Mouse (Mus musculus) liver, embryonic 14.5 days (tissue): ENCODE measurements at regions not wholly inside any gene's neighbourhood (a gene's known extent, or its start where the extent isn't known, plus 50 kb on each side); places are given as distances from the start of the nearest gene placed in this dataset.

Source experiments
- ATAC-seq: fragments of 200-750 bp; cut with Nextera tagmentation; 2 replicates; pipeline ENCODE4 v1.8.0; 2017; ENCODE audit warnings: moderate number of reproducible peaks, mild to moderate bottlenecking, moderate library complexity; ENCODE audit not compliant: insufficient read depth
- DNase-seq, 3 experiments: peaks; one replicate each; pipeline ENCODE4 v3.0.0-alpha.2; 2012 to 2013; ENCODE audit warnings: low read depth in 3 of 3, low spot score in 3 of 3
- H3K27ac ChIP-seq: fragments of 300-500 bp; sonication (generic); 2 replicates; pipeline ENCODE4 v1.5.1; 2014; ENCODE audit warnings: moderate library complexity, mild to moderate bottlenecking, control low read depth, inconsistent platforms
- H3K27me3 ChIP-seq: fragments of 300-500 bp; sonication (generic); 2 replicates; pipeline ENCODE4 v1.6.1; 2014; ENCODE audit warnings: mild to moderate bottlenecking, low read length, moderate library complexity; ENCODE audit not compliant: control insufficient read depth, insufficient read depth
- H3K36me3 ChIP-seq: fragments of 300-500 bp; sonication (generic); replicated peaks from 2 replicates; pipeline ENCODE4 v1.6.1; 2014; ENCODE audit warnings: low read depth; ENCODE audit not compliant: control insufficient read depth, insufficient read depth
- H3K4me1 ChIP-seq, 2 experiments: fragments of 200-500 bp in 1 of 2; fragments of 300-500 bp in 1 of 2; sonication (generic) in 1 of 2; replicated peaks; 2 replicates each; pipeline ENCODE4 v1.6.1; 2012 to 2014; ENCODE audit warnings: antibody characterized with exemption in 1 of 2, inconsistent platforms in 1 of 2, low read length in 1 of 2; ENCODE audit not compliant: control insufficient read depth in 2 of 2, insufficient read depth in 2 of 2
- H3K4me2 ChIP-seq: fragments of 300-500 bp; sonication (generic); 2 replicates; pipeline ENCODE4 v1.6.1; 2014; ENCODE audit warnings: low read depth, mild to moderate bottlenecking, control low read depth, moderate library complexity
- H3K4me3 ChIP-seq, 2 experiments: fragments of 200-500 bp in 1 of 2; fragments of 300-500 bp in 1 of 2; sonication (generic) in 1 of 2; 2 replicates each; pipeline ENCODE4 v1.5.1; 2012 to 2014; ENCODE audit warnings: low read depth in 2 of 2, low read length in 2 of 2, mild to moderate bottlenecking in 2 of 2, control low read depth in 1 of 2, inconsistent platforms in 1 of 2, moderate library complexity in 1 of 2; ENCODE audit not compliant: insufficient read depth in 1 of 2
- H3K9ac ChIP-seq: fragments of 300-500 bp; sonication (generic); replicated peaks from 2 replicates; pipeline ENCODE4 v1.6.1; 2014; ENCODE audit warnings: mild to moderate bottlenecking, control low read depth, moderate library complexity
- H3K9me3 ChIP-seq: fragments of 300-500 bp; sonication (generic); 2 replicates; pipeline ENCODE4 v1.6.1; 2016; ENCODE audit warnings: low read length, mixed read lengths; ENCODE audit not compliant: control insufficient read depth
- CTCF ChIP-seq: IDR thresholded peaks from 2 replicates; pipeline ENCODE4 v1.5.1; 2016; ENCODE audit warnings: antibody characterized with exemption, low read depth, control low read depth
- EP300 ChIP-seq: IDR thresholded peaks from 2 replicates; pipeline ENCODE4 v1.6.1; 2016; ENCODE audit warnings: antibody characterized with exemption, low read depth
- WGBS: fragments of 180-500 bp; shearing (Covaris S2); extraction: QIAGEN DNeasy Blood & Tissue Kit; methylation state at CpG from one replicate; pipeline ENCODE4 v1.1.7; 2014; ENCODE audit not compliant: insufficient replicate concordance; 5-methylcytosine and 5-hydroxymethylcytosine counted together

- Histone ChIP-seq H3K9ac (no peak overlapping the region), H3K9me3 (no peaks in the 10 kb centered on the region), H3K4me1 (no peaks in the 10 kb centered on the region), H3K27me3 (no peaks in the 10 kb centered on the region), H3K27ac (no peak overlapping the region), H3K4me3 (no peak overlapping the region), H3K36me3 (no peaks in the 10 kb centered on the region), H3K4me2 (no peak overlapping the region)
- DNase-seq = no peak
- no peak for ATAC-seq
- TF ChIP-seq EP300 (no peak), CTCF (no peak)
- WGBS = 68% methylated on average over 7 of the region's 7 CpGs
These were observed 103.1 kb downstream of the Dusp6 start for GRCm38 (mm10) chr10:99366162-99366561.

GRCm38 (mm10) chr10:99367757-99368156, 104.7 kb downstream of the Dusp6 start:
- TF ChIP-seq EP300 (no peak), CTCF (no peak)
- Histone ChIP-seq H3K9me3 (no peaks in the 10 kb centered on the region), H3K27me3 (no peaks in the 10 kb centered on the region), H3K4me1 (no peaks in the 10 kb centered on the region), H3K4me2 (no peak overlapping the region), H3K36me3 (no peaks in the 10 kb centered on the region), H3K9ac (no peak overlapping the region), H3K4me3 (no peak overlapping the region), H3K27ac (no peak overlapping the region)
- 42% methylated on average over 6 of the region's 6 CpGs for WGBS
- DNase-seq = no peak
- ATAC-seq = no peak

- no peak for DNase-seq
- Histone ChIP-seq H3K4me1 (no peaks in the 10 kb centered on the region), H3K27me3 (no peaks in the 10 kb centered on the region), H3K9ac (no peak overlapping the region), H3K27ac (no peak overlapping the region), H3K36me3 (no peaks in the 10 kb centered on the region), H3K4me3 (no peak overlapping the region), H3K4me2 (no peak overlapping the region), H3K9me3 (no peaks in the 10 kb centered on the region)
- no peak for TF ChIP-seq CTCF
- TF ChIP-seq EP300 = no peak
- WGBS = 37% methylated on average over 5 of the region's 5 CpGs
- no peak for ATAC-seq
These were observed 112.1 kb downstream of the Dusp6 start for GRCm38 (mm10) chr10:99375101-99375500.

DNA sequence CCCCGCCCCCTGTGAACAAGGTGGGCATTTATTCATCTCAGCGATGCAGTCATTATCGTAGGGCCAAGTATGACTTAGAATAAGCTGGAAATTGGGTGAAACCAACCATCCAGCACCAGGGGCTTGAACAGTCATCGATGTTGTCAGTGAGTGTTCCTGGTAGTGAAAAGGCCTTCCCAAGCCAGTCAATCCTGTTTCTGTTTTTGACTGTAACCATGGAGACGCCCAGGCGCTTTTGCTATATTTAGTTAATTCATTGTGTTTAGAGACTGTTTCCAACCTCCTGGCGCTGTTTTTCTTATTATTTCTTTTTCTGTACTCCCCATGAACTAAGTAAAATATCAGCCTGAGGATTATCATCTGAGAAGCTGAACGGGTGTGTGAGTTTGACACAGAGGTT, 113.4 kb downstream of the Dusp6 start:
- no peaks in the 10 kb centered on the region for H3K27me3 ChIP-seq
- no peak overlapping the region for H3K27ac ChIP-seq
- no peak overlapping the region for H3K9ac ChIP-seq
- 79% methylated on average over 8 of the region's 8 CpGs for WGBS
- no peak overlapping the region for H3K4me2 ChIP-seq
- DNase-seq = no peak
- H3K4me3 ChIP-seq = no peak overlapping the region
- H3K9me3 ChIP-seq = no peaks in the 10 kb centered on the region
- ATAC-seq = no peak
- TF ChIP-seq EP300 (no peak), CTCF (no peak)
- no peaks in the 10 kb centered on the region for H3K4me1 ChIP-seq
- no peaks in the 10 kb centered on the region for H3K36me3 ChIP-seq

- Histone ChIP-seq H3K4me3 (no peak overlapping the region), H3K4me1 (no peaks in the 10 kb centered on the region), H3K9me3 (no peaks in the 10 kb centered on the region), H3K9ac (no peak overlapping the region), H3K4me2 (no peak overlapping the region), H3K27ac (no peak overlapping the region), H3K27me3 (no peaks in the 10 kb centered on the region), H3K36me3 (no peaks in the 10 kb centered on the region)
- TF ChIP-seq EP300 (no peak), CTCF (no peak)
- no peak for ATAC-seq
- WGBS = 68% methylated on average over 4 of the region's 4 CpGs
- no peak for DNase-seq
These were observed 114.5 kb downstream of the Dusp6 start for GRCm38 (mm10) chr10:99377548-99377947.
